Mouse (Mus musculus) megakaryocyte, embryonic 14.5 days (primary cell): ENCODE measurements at regions not wholly inside any gene's neighbourhood (a gene's known extent, or its start where the extent isn't known, plus 50 kb on each side); places are given as distances from the start of the nearest gene placed in this dataset.

Experiments
- FLI1 ChIP-seq: IDR thresholded peaks from 2 replicates; pipeline ENCODE4 v1.6.1; 2012; ENCODE audit warnings: low read length, inconsistent platforms, mixed read lengths
- GATA1 ChIP-seq: IDR thresholded peaks from 3 replicates; pipeline ENCODE4 v1.6.1; 2012; ENCODE audit warnings: mixed read lengths, low read length, inconsistent platforms, borderline replicate concordance

GRCm38 (mm10) chr14:54182838-54183237 is 71.1 kb downstream of the Dad1 start:
- no peak for TF ChIP-seq GATA1
- TF ChIP-seq FLI1: no peak
